Comparison of ENCODE assay signal across 8 mouse cellular contexts in the genomic region with DNA sequence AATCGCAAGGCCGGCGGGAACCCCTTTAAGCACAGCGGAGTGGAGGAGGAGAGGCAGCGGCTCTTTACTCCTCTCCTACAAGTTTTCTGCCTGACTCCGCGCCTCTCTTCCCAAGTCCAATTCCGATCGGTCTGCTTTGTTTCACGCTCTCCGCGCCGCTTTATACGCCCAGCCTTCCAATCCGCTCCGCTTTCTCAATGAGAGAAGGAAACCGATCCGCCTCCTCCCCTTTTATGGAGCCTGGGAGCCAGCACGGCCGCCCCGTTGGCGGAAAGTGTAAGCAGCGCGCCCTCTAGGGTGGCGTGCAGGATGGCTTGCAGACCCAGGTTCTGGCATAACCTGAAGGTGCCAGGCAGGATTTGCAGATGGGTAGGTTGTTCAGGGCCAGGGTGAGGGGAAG. TPM values are rescaled to one million over a fixed set of nuclear protein-coding genes. Genes with fewer than 3 reads are reported as not detected.
DNase-seq lines count a peak whose midpoint lies in the region; ATAC-seq and TF ChIP-seq lines count a peak whose summit lies in the region.

Rnd3 (minus strand) TSS at position 137 of the 400 bp plus-strand sequence.

- H3K4me3 ChIP-seq in CH12.LX (replicated peaks in 1 of 3; ENCODE audit: low read depth in 2 of 3, low read length in 2 of 3, poor library complexity in 1 of 3): peak within 1 kb of the TSS in 2 of 3 experiments; percentile 38 to 60
- H3K4me3 ChIP-seq in forebrain, embryonic 15.5 days: peak within 1 kb of the TSS; percentile 85
- peak within 1 kb of the TSS; percentile 91 for H3K4me3 ChIP-seq in neural tube, embryonic 14.5 days (ENCODE audit: low read depth, low read length)
- H3K4me3 ChIP-seq in testis, adult 2 months (ENCODE audit: control insufficient read depth, low read depth, low read length): peak within 1 kb of the TSS; percentile 84

- no peaks in the 10 kb centered on the region for H3K79me2 ChIP-seq in CH12.LX (replicated peaks; ENCODE audit: control insufficient read depth, extremely low read depth, insufficient read depth, poor library complexity, severe bottlenecking)

- peak; percentile 82 for DNase-seq in CH12.LX (ENCODE audit: extremely low read depth)
- DNase-seq in heart, postnatal 14 days: peak; percentile 96 to 97
- DNase-seq in layer of hippocampus, adult 18-20 months (ENCODE audit: low spot score in 2 of 2): peak; percentile 89 to 95
- peak; percentile 96 to 97 for DNase-seq in lung, adult 18-20 months

- in situ Hi-C loops in CH12.LX (cut with MboI; ENCODE audit: low pct_ligation_motif_present, low pct_unique_long_range_greater_than_20kb, low sequenced_read_pairs): loop anchor here (25.0 kb wide), 1 partner anchor 837 kb away; no protein-coding TSS in a partner anchor

- TF ChIP-seq EP300 in CH12.LX (IDR thresholded peaks at IDR 0.05; ENCODE audit: low read length): no peak

- no peak; the same call in 1 of the 2 replicates for TF ChIP-seq POLR2A in CH12.LX (IDR thresholded peaks at IDR 0.05; ENCODE audit: low read depth, low read length)
- TF ChIP-seq POLR2A in testis, adult 2 months (IDR thresholded peaks at IDR 0.05; ENCODE audit: control insufficient read depth, low read depth, low read length): peak; percentile 80

- H3K9me3 ChIP-seq in CH12.LX (replicated peaks; ENCODE audit: low read length): no peaks in the 10 kb centered on the region
- H3K9me3 ChIP-seq in forebrain, embryonic 15.5 days: no peaks in the 10 kb centered on the region
- no peaks in the 10 kb centered on the region for H3K9me3 ChIP-seq in neural tube, embryonic 14.5 days (ENCODE audit: control insufficient read depth, low read length)

- peak; percentile 84 for ATAC-seq in cerebellum, adult (ENCODE audit: insufficient number of reproducible peaks, low FRiP score, low TSS enrichment)
- peak; percentile 87 for ATAC-seq in forebrain, embryonic 15.5 days (replicated peaks)
- peak; percentile 81 for ATAC-seq in neural tube, embryonic 14.5 days (ENCODE audit: low read depth)

- peaks cover 6% of the 10 kb centered on the region for H3K27me3 ChIP-seq in CH12.LX (replicated peaks)
- H3K27me3 ChIP-seq in forebrain, embryonic 15.5 days: no peaks in the 10 kb centered on the region
- no peaks in the 10 kb centered on the region for H3K27me3 ChIP-seq in neural tube, embryonic 14.5 days (ENCODE audit: control insufficient read depth, insufficient read depth, low read length)
- no peaks in the 10 kb centered on the region for H3K27me3 ChIP-seq in testis, adult 2 months (ENCODE audit: control insufficient read depth, insufficient read depth, low read length)

- dilution Hi-C loops in CH12.LX (cut with MboI; ENCODE audit: extremely low pct_ligation_motif_present, extremely low pct_unique_long_range_greater_than_20kb, low sequenced_read_pairs): no loop called here

- WGBS in forebrain, embryonic 15.5 days: under 1% methylated on average over 25 of the region's 25 CpGs
- under 1% methylated on average over 25 of the region's 25 CpGs for WGBS in neural tube, embryonic 14.5 days

- H3K27ac ChIP-seq in CH12.LX (ENCODE audit: insufficient read depth, low read depth): no peak within 1 kb of the TSS
- peak within 1 kb of the TSS; percentile 92 for H3K27ac ChIP-seq in forebrain, embryonic 15.5 days (replicated peaks)
- H3K27ac ChIP-seq in neural tube, embryonic 14.5 days (ENCODE audit: low read depth, low read length): peak within 1 kb of the TSS; percentile 93
- H3K27ac ChIP-seq in testis, adult 2 months (ENCODE audit: control insufficient read depth, insufficient read depth, low read depth, low read length): peak within 1 kb of the TSS; percentile 70

- peak; percentile 70 for TF ChIP-seq RAD21 in CH12.LX (IDR thresholded peaks at IDR 0.05; ENCODE audit: low read depth, low read length)

- no peaks in the 10 kb centered on the region for H3K36me3 ChIP-seq in CH12.LX (replicated peaks in 1 of 2; ENCODE audit: control insufficient read depth in 1 of 2, insufficient read depth in 1 of 2, low read length in 1 of 2)
- H3K36me3 ChIP-seq in forebrain, embryonic 15.5 days: no peaks in the 10 kb centered on the region
- H3K36me3 ChIP-seq in neural tube, embryonic 14.5 days (ENCODE audit: control insufficient read depth, insufficient read depth, low read length): no peaks in the 10 kb centered on the region
- H3K36me3 ChIP-seq in testis, adult 2 months (ENCODE audit: control insufficient read depth, insufficient read depth, low read length): no peaks in the 10 kb centered on the region

- TF ChIP-seq CTCF in CH12.LX (conservative IDR thresholded peaks at IDR 0.05 in 1 of 2, IDR thresholded peaks at IDR 0.05 in 1 of 2; ENCODE audit: low read depth in 2 of 2, low read length in 2 of 2): peak in 1 of 2 experiments; percentile 79; a peak in 2 of 4 replicates
- TF ChIP-seq CTCF in testis, adult 2 months (IDR thresholded peaks at IDR 0.05; ENCODE audit: control insufficient read depth, insufficient read depth, insufficient replicate concordance, low read depth, low read length): peak; percentile 57; the same call in 1 of the 2 replicates

- peaks cover 0 to 6% of the 10 kb centered on the region in 2 experiments; a peak in 1 of 4 replicates for H3K4me1 ChIP-seq in CH12.LX (ENCODE audit: control insufficient read depth in 1 of 2, insufficient read depth in 2 of 2)
- peaks cover 18% of the 10 kb centered on the region for H3K4me1 ChIP-seq in forebrain, embryonic 15.5 days
- peaks cover 9% of the 10 kb centered on the region; the same call in 1 of the 2 replicates for H3K4me1 ChIP-seq in neural tube, embryonic 14.5 days (ENCODE audit: control insufficient read depth, insufficient read depth, low read length)
- peaks cover 9% of the 10 kb centered on the region for H3K4me1 ChIP-seq in testis, adult 2 months (ENCODE audit: control insufficient read depth, insufficient read depth, low read length)

- peak within 1 kb of the TSS; percentile 87 for H3K4me2 ChIP-seq in CH12.LX (ENCODE audit: insufficient read depth, low read depth, poor library complexity, severe bottlenecking)
- H3K4me2 ChIP-seq in forebrain, embryonic 15.5 days (replicated peaks): peak within 1 kb of the TSS; percentile 62
- peak within 1 kb of the TSS; percentile 65 for H3K4me2 ChIP-seq in neural tube, embryonic 14.5 days (ENCODE audit: low read depth, low read length)

- H3K9ac ChIP-seq in CH12.LX (ENCODE audit: insufficient read depth, low read depth): no peak within 1 kb of the TSS
- peak within 1 kb of the TSS; percentile 94 for H3K9ac ChIP-seq in forebrain, embryonic 15.5 days (replicated peaks)
- H3K9ac ChIP-seq in neural tube, embryonic 14.5 days (replicated peaks; ENCODE audit: low read depth, low read length): peak within 1 kb of the TSS; percentile 95

- intact Hi-C loops in heart, postnatal 14 days (cut with DNase I): loop anchor here (5.0 to 10.0 kb wide), 5 partner anchors 102 to 842 kb away; no protein-coding TSS in a partner anchor

TF ChIP-seq in CH12.LX, 34 proteins besides CTCF, POLR2A, EP300 and RAD21:
- TF ChIP-seq ETS1 (conservative IDR thresholded peaks at IDR 0.05; ENCODE audit: low read depth, low read length): no peak
- TF ChIP-seq USF1 (IDR thresholded peaks at IDR 0.05; ENCODE audit: low read depth, low read length): no peak
- TF ChIP-seq NELFE (IDR thresholded peaks at IDR 0.05; ENCODE audit: low read depth, low read length): no peak
- peak; percentile 69 for TF ChIP-seq SMC3 (IDR thresholded peaks at IDR 0.05; ENCODE audit: low read depth, low read length)
- no peak for TF ChIP-seq NRF1 (IDR thresholded peaks at IDR 0.05; ENCODE audit: low read depth, low read length)
- no peak for TF ChIP-seq USF2 (conservative IDR thresholded peaks at IDR 0.05; ENCODE audit: low read depth, low read length)
- no peak; the same call in 1 of the 2 replicates for TF ChIP-seq IRF4 (IDR thresholded peaks at IDR 0.05; ENCODE audit: low read depth, low read length)

RNA-seq across cellular contexts. Expression of gene Rnd3, which starts in this region (rescaled TPM):
- total RNA-seq in CH12.LX (2012; rRNA removed) (0.08 and 0.17 TPM in 2 replicates), CH12.LX (2014; rRNA removed) (1.5 TPM in 2 replicates)
- 0.80 and 1.1 TPM in 2 replicates for polyA plus RNA-seq in CH12.LX (2012; ENCODE audit: insufficient read length, low read depth)
- 142 and 151 TPM in 2 replicates for polyA plus RNA-seq in forebrain, embryonic 15.5 days (2015; fragmentation: Nextera tagmentation; extraction: Ambion mirVana)
- 10 to 100 TPM; 21.0 to 23.3 TPM for total RNA-seq in heart, postnatal 14 days (2021)
- total RNA-seq in layer of hippocampus, adult 18-20 months (2021): 10 to 100 TPM; 11.7 to 12.0 TPM
- 117 and 129 TPM in 2 replicates for polyA plus RNA-seq in neural tube, embryonic 14.5 days (2014; fragmentation: Nextera tagmentation; extraction: Ambion mirVana)
- polyA plus RNA-seq in testis, adult 2 months (2012; rRNA removed): 0.47 and 1.3 TPM in 2 replicates

Comparison
In these comparisons a context has a peak if more than half of its experiments do, and no peak if none do; other contexts are left out.
1. RNA of gene Rnd3 (total RNA-seq): 21.0 to 23.3 TPM in heart, postnatal 14 days and 11.7 to 12.0 TPM in layer of hippocampus, adult 18-20 months; 0.08 to 1.5 TPM in CH12.LX; every median in the first group is over 4 times any median in the second.
2. RNA of gene Rnd3 (polyA plus RNA-seq): 142 to 151 TPM in forebrain, embryonic 15.5 days and 117 to 129 TPM in neural tube, embryonic 14.5 days; 0.47 to 1.3 TPM in testis, adult 2 months and 0.80 to 1.1 TPM in CH12.LX; every median in the first group is over 10 times any median in the second.
3. Peak in every context shown above with its lines, with median percentiles within 50 percentile points of each other: DNase-seq, H3K4me2 ChIP-seq, H3K4me3 ChIP-seq and ATAC-seq.